Mouse (Mus musculus) embryonic facial prominence, embryonic 15.5 days (tissue): ENCODE measurements around the gene D17Wsu92e. TPM values are rescaled to one million over a fixed set of nuclear protein-coding genes. Genes with fewer than 3 reads are reported as not detected.

Experiments
- ATAC-seq: fragments of 200-750 bp; cut with Nextera tagmentation; 2 replicates; pipeline ENCODE4 v1.8.0; 2017; ENCODE audit warnings: low read depth, moderate TSS enrichment; ENCODE audit not compliant: insufficient number of reproducible peaks, low FRiP score, low TSS enrichment
- H3K27ac ChIP-seq: fragments of 300-500 bp; sonication (generic); replicated peaks from 2 replicates; pipeline ENCODE4 v1.5.1; 2015; ENCODE audit warnings: mild to moderate bottlenecking, inconsistent platforms
- H3K27me3 ChIP-seq: fragments of 300-500 bp; sonication (generic); 2 replicates; pipeline ENCODE4 v1.6.1; 2015; ENCODE audit warnings: inconsistent platforms
- H3K36me3 ChIP-seq: fragments of 300-500 bp; sonication (generic); 2 replicates; pipeline ENCODE4 v1.6.1; 2015; ENCODE audit warnings: mild to moderate bottlenecking, inconsistent platforms
- H3K4me1 ChIP-seq: fragments of 300-500 bp; sonication (generic); 2 replicates; pipeline ENCODE4 v1.6.1; 2015; ENCODE audit warnings: inconsistent platforms
- H3K4me2 ChIP-seq: fragments of 300-500 bp; sonication (generic); replicated peaks from 2 replicates; pipeline ENCODE4 v1.6.1; 2015; ENCODE audit warnings: mild to moderate bottlenecking, inconsistent platforms
- H3K4me3 ChIP-seq: fragments of 300-500 bp; sonication (generic); replicated peaks from 2 replicates; pipeline ENCODE4 v1.5.1; 2015; ENCODE audit warnings: mild to moderate bottlenecking, inconsistent platforms
- H3K9ac ChIP-seq: fragments of 300-500 bp; sonication (generic); 2 replicates; pipeline ENCODE4 v1.6.1; 2015; ENCODE audit warnings: inconsistent platforms
- H3K9me3 ChIP-seq: fragments of 300-500 bp; sonication (generic); replicated peaks from 2 replicates; pipeline ENCODE4 v1.6.1; 2016; ENCODE audit warnings: inconsistent platforms
- WGBS: fragments of 180-500 bp; shearing (Covaris S2); methylation state at CpG from one replicate; pipeline ENCODE4 v1.1.7; 2015; 5-methylcytosine and 5-hydroxymethylcytosine counted together
- polyA plus RNA-seq: library from polyadenylated mRNA; unstranded; fragments of >200 nt; fragmentation: Nextera tagmentation; extraction: Ambion mirVana; gene quantifications from 2 replicates; pipeline ENCODE4 v1.2.1, GENCODE M21; 2015

Gene D17Wsu92e
- polyA plus RNA-seq, 1 experiment from 2014 or later: 18.2 TPM

DNA sequence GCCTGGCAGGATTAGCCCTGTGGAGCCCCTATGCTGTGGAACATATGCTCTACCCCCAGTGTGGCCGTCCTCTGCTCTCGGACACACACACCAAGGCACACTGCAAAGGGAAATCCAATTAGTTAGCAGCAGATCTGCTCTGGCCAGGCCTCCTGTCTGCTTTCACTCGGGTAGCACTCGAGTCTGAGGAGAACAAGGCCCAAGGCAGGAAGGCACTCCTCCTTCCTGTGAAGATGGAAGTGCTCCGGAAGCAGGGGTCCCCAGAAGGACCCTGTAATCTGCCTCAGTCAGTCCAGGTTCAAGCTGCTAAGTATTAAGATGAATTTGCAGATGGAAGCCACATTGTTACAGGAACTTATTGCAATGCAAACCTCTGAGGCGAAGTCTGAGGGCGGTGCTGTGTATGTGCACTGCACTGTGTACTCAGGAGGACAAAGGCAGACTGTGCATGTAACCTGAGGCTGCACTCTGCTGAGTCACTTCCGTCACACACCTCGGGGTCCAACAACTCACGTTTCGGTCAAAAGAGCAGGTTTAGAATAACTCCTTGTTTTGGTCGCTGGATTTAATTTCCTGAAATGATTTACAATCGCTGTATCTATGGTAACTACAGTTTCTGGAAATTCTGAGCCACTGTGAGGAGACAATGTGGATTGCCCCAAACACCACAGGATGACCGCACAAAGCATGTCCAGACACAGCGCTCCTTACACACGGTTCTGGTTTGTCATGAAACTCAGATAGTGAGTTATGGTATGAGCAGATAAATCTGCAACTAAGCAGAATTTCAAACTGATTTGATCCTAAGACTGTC is 20.5 kb downstream of the D17Wsu92e start:
- Histone ChIP-seq H3K27ac (peak overlapping the region; percentile 91), H3K27me3 (no peaks in the 10 kb centered on the region), H3K36me3 (no peaks in the 10 kb centered on the region; the same call in 1 of the 2 replicates), H3K4me2 (peak overlapping the region; percentile 22), H3K4me1 (peaks cover 56% of the 10 kb centered on the region), H3K9ac (no peak overlapping the region), H3K4me3 (no peak overlapping the region), H3K9me3 (no peaks in the 10 kb centered on the region)
- 7% methylated on average over 16 of the region's 16 CpGs for WGBS
- peak; percentile 75 for ATAC-seq

DNA sequence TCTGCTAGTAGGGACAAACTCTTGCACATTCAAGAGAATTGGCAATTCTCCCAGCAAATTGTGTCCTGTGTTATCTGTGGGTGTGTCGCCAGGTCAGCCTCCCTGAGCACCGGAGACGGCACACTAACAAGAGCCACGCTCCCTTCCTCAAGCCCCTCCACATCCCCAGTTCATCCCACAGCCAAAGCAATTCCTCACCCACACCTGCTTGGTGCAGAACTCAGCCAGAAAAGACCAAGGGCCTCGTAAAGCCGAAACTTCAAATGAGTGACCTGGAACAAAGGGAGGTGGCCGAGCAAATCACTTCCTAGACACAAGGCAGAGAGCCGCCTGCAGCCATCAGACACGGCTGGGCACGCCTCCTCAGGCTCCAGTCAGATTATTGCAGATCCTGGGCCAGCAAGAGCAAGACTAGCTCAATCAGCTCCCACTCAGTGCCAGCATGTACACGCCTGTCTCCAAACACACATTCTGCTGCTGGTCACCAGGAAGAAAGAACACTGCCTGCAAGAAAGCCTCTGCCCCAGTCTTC is 23.0 kb downstream of the D17Wsu92e start:
- no peak for ATAC-seq
- WGBS: 33% methylated on average over 11 of the region's 11 CpGs
- H3K9ac ChIP-seq: no peak overlapping the region
- no peaks in the 10 kb centered on the region for H3K36me3 ChIP-seq
- peak overlapping the region; percentile 82 for H3K27ac ChIP-seq
- H3K4me2 ChIP-seq: peak overlapping the region; percentile 34
- H3K9me3 ChIP-seq: no peaks in the 10 kb centered on the region
- no peak overlapping the region for H3K4me3 ChIP-seq
- peaks cover 52% of the 10 kb centered on the region for H3K4me1 ChIP-seq
- H3K27me3 ChIP-seq: no peaks in the 10 kb centered on the region

- Histone ChIP-seq H3K9ac (no peak overlapping the region), H3K4me2 (peak overlapping the region; percentile 34), H3K9me3 (no peaks in the 10 kb centered on the region), H3K36me3 (no peaks in the 10 kb centered on the region), H3K27me3 (no peaks in the 10 kb centered on the region), H3K4me1 (peaks cover 52% of the 10 kb centered on the region), H3K27ac (peak overlapping the region; percentile 82), H3K4me3 (no peak overlapping the region)
- 26% methylated on average over 6 of the region's 6 CpGs for WGBS
- peak; percentile 75 for ATAC-seq
These were observed 23.7 kb downstream of the D17Wsu92e start for GRCm38 (mm10) chr17:27796780-27797179.

- Histone ChIP-seq H3K9me3 (no peaks in the 10 kb centered on the region), H3K27me3 (no peaks in the 10 kb centered on the region), H3K27ac (no peak overlapping the region), H3K4me1 (peaks cover 35% of the 10 kb centered on the region), H3K9ac (no peak overlapping the region), H3K36me3 (no peaks in the 10 kb centered on the region), H3K4me3 (no peak overlapping the region), H3K4me2 (no peak overlapping the region)
- 79% methylated on average over 6 of the region's 6 CpGs for WGBS
- no peak for ATAC-seq
These were observed 27.3 kb downstream of the D17Wsu92e start for GRCm38 (mm10) chr17:27793144-27793543.

DNA sequence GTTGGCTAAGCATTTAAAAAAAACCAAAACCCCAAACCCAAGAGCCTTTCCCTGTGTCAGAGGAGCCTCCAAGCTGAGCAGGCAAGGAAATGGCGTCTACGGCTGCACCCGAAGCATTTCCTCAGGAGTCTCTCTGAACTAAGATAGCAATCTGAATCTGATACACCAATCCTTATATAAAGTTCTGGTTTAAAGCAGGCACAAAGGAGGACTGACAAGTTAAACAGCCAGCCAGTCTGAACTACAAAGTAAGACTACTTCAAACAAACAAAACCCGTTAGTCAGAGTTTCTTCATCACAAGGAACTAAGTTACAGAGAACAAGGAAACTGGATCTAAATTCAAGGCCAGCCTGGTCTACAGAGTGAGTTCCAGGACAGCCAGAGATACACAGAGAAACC is 27.9 kb downstream of the D17Wsu92e start:
- no peaks in the 10 kb centered on the region for H3K9me3 ChIP-seq
- H3K4me1 ChIP-seq: peaks cover 29% of the 10 kb centered on the region
- no peak overlapping the region for H3K27ac ChIP-seq
- no peak for ATAC-seq
- no peaks in the 10 kb centered on the region for H3K36me3 ChIP-seq
- H3K4me3 ChIP-seq: no peak overlapping the region
- H3K27me3 ChIP-seq: no peaks in the 10 kb centered on the region
- WGBS: 51% methylated on average over 4 of the region's 4 CpGs
- H3K9ac ChIP-seq: no peak overlapping the region
- no peak overlapping the region for H3K4me2 ChIP-seq

GRCm38 (mm10) chr17:27791556-27791955 is 28.9 kb downstream of the D17Wsu92e start:
- H3K27me3 ChIP-seq: no peaks in the 10 kb centered on the region
- H3K4me3 ChIP-seq: no peak overlapping the region
- no peak for ATAC-seq
- H3K4me2 ChIP-seq: no peak overlapping the region
- no peak overlapping the region for H3K27ac ChIP-seq
- no peaks in the 10 kb centered on the region for H3K9me3 ChIP-seq
- H3K4me1 ChIP-seq: peaks cover 19% of the 10 kb centered on the region
- no peaks in the 10 kb centered on the region for H3K36me3 ChIP-seq
- WGBS: 73% methylated on average over 2 of the region's 2 CpGs
- H3K9ac ChIP-seq: no peak overlapping the region

- H3K9ac ChIP-seq: no peak overlapping the region
- no peaks in the 10 kb centered on the region for H3K9me3 ChIP-seq
- peaks cover 5% of the 10 kb centered on the region for H3K36me3 ChIP-seq
- H3K4me2 ChIP-seq: no peak overlapping the region
- H3K27me3 ChIP-seq: no peaks in the 10 kb centered on the region
- 0 out of 2 replicates have a peak, but pooled peaks cover 14% of the 10 kb centered on the region for H3K4me1 ChIP-seq
- ATAC-seq: no peak
- no peak overlapping the region for H3K4me3 ChIP-seq
- no peak overlapping the region for H3K27ac ChIP-seq
- 79% methylated on average over 2 of the region's 2 CpGs for WGBS
These were observed 29.5 kb downstream of the D17Wsu92e start for GRCm38 (mm10) chr17:27790976-27791375.

GRCm38 (mm10) chr17:27790015-27790414 is 30.4 kb downstream of the D17Wsu92e start:
- H3K27ac ChIP-seq: no peak overlapping the region
- no peak for ATAC-seq
- H3K27me3 ChIP-seq: no peaks in the 10 kb centered on the region
- no peaks in the 10 kb centered on the region for H3K9me3 ChIP-seq
- 0 out of 2 replicates have a peak, but pooled peaks cover 12% of the 10 kb centered on the region for H3K4me1 ChIP-seq
- no peak overlapping the region for H3K4me3 ChIP-seq
- no peak overlapping the region for H3K4me2 ChIP-seq
- H3K36me3 ChIP-seq: peaks cover 13% of the 10 kb centered on the region
- H3K9ac ChIP-seq: no peak overlapping the region
- 84% methylated on average over 5 of the region's 5 CpGs for WGBS

DNA sequence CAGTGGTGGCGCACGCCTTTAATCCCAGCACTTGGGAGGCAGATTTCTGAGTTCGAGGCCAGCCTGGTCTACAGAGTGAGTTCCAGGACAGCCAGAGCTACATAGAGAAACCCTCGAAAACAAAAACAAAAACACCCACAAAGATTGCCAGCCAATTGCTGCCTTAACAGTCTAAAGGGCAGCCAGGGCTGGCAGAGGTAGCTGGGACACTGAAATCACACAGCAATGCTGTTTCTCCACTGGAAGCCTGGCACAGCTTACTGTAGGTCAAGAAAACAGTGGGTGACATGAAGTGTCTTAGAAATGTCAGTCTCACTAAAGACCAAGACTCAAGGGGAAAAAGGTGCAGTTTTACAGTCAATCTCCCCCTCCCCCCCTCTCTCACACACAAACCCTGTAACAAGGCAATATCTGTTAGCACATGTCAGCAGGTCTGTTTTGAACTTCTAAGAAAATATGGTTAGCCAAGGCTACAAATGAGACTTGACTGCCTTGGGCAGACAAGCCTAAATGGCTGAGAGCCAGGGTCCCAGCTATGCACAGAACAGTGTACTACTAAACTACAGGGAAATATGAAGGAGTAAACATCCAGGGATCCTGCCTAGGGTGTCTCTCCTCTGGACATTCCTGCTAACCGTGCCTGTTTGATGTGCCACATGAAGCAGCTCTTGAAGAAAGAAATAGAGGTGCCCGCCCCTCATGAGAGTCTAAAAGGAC is 31.8 kb downstream of the D17Wsu92e start:
- WGBS: 82% methylated on average over 6 of the region's 6 CpGs
- Histone ChIP-seq H3K4me2 (no peak overlapping the region), H3K36me3 (peaks cover 24% of the 10 kb centered on the region), H3K4me3 (no peak overlapping the region), H3K4me1 (0 out of 2 replicates have a peak, but pooled peaks cover 12% of the 10 kb centered on the region), H3K9ac (no peak overlapping the region), H3K9me3 (no peaks in the 10 kb centered on the region), H3K27me3 (no peaks in the 10 kb centered on the region), H3K27ac (0 out of 2 replicates have a peak overlapping the region, but pooled peaks have one; percentile 34)
- no peak for ATAC-seq

GRCm38 (mm10) chr17:27783567-27783966 is 36.9 kb downstream of the D17Wsu92e start:
- Histone ChIP-seq H3K9me3 (no peaks in the 10 kb centered on the region), H3K27me3 (no peaks in the 10 kb centered on the region), H3K36me3 (peaks cover 37% of the 10 kb centered on the region), H3K27ac (no peak overlapping the region), H3K4me3 (no peak overlapping the region), H3K9ac (no peak overlapping the region), H3K4me2 (no peak overlapping the region), H3K4me1 (no peaks in the 10 kb centered on the region)
- ATAC-seq: no peak
- WGBS: 74% methylated on average over 4 of the region's 4 CpGs

- H3K4me1 ChIP-seq: no peaks in the 10 kb centered on the region
- no peaks in the 10 kb centered on the region for H3K9me3 ChIP-seq
- H3K27me3 ChIP-seq: no peaks in the 10 kb centered on the region
- no peak overlapping the region for H3K27ac ChIP-seq
- peaks cover 34% of the 10 kb centered on the region for H3K36me3 ChIP-seq
- H3K9ac ChIP-seq: no peak overlapping the region
- no peak for ATAC-seq
- 81% methylated on average over 5 of the region's 5 CpGs for WGBS
- H3K4me3 ChIP-seq: no peak overlapping the region
- H3K4me2 ChIP-seq: no peak overlapping the region
These were observed 39.3 kb downstream of the D17Wsu92e start for GRCm38 (mm10) chr17:27781059-27781687.
